Mouse (Mus musculus) fibroblast of lung, adult 2 months (primary cell): ENCODE results near the gene Olfr1410.

Source experiments
- DNase-seq: peaks from one replicate; pipeline ENCODE4 v3.0.0-alpha.2; 2011; ENCODE audit warnings: low read depth

Olfr1410 gene

DNA sequence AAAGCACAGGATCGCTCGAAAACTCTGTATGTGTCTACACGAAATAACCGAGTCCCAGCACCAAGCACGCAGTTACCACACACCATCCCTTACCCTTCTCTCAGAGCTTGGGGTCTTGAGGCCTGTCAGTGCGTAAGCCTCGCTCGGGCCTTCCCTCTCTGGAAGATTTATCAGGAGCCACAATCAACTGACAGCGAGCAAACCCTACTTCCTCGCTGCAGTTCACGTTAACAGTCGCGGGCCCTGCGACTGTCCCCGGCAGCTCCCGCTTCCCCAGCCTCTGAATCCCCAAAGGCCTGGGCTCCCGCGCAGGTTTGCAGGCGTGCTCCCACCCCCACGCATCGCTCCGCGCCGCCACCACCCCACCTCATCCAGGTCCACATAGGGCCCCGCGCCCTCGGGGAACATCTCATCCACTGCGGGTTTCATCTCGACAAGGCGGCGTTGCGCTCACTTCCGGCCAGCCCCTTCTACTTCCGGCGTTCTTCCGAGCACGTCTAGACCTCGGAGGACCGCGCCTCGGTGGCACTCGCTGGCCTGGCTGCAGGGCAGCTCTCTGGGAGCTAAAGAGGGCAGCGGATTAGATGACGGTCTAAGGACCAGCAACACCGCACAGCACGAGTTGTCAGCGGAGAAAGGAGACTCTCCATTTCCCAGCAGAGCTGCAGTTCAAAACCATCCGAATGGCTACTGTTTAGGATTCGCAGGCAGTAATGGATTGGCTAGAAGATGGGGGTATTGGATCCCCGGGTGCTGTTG, 36.1 kb downstream of the Olfr1410 start, which contains the start of gene Cops9:
TSS of gene Cops9 (minus strand) at position 472 of the 759 bp plus-strand sequence.
- peak; percentile 65 for DNase-seq

DNA sequence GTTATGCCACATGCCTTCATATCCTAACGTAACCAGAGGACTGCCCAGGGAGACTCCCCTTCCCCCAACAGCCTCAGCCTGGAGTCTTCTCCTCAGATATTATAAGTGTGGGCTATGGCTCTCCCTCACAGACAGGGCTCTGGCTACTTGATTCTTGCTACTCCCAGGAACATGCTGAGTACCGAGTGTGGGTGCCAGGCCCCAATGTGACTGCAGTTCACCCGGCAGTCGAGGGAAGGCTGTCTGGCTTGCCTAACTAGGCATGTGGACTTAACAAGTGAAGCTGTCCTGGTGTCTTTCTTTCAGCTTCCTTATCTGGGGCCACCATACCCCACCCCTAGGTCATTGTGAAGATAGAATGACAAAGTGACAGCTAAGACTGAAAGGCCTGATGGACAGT, 38.1 kb downstream of the Olfr1410 start:
- no peak for DNase-seq

DNA sequence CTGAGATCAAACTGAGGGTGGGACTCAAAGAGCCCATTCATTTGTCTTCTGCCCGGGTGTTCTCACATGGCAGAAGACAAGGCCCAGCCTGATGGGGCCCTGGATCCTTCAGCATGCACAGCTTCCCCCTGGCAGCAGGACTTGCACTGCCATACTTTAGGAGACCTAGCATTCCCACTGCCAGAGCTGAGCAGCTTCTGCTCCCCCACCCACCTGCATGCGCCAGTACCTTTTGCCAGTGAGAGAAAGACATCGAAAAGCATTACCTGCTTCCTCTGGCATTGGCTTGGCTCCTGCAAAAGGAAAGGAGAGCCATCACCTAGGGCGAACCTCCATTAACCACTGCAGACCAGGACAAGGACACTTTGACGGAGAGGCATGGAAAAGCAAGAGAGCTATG, 39.3 kb downstream of the Olfr1410 start:
- no peak for DNase-seq

DNA sequence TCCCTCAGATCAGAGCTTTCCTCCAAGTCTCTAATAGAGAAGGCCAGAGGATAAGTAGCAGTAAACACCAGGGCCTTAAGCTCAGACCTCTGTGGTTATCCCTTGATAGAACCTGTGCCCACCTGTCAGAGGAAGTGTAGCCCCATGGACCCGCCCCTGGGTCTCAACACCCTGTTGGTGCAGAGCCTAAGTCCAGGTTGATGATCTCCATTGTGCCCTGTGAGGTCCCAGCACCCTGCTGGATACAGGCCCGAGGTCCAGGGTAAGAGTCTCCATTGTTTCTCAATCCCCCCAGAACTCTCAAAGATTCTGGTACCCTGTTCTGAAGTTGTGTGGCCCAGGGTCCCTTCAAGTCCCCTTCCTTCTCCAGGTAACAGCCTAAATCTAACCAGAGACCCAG, 40.5 kb downstream of the Olfr1410 start:
- DNase-seq: no peak

DNA sequence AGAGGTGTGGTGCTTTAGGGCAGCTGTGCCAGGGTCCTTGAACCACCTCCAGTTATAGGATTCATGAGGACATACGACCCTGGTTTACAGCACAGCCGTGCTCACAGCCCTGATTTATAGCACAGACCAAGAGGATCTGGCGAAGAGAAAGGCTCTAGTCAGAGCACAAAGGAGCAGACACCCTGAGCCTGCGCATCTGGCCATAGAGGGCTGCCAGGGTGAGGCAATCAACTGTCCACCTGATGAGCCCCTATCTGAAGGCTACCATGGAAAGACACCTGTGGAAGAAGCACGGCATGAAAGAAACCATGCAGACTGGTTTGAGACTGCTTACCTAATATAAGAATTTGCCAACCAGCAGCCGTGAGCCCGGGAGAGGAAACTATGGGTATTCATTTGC, 41.0 kb downstream of the Olfr1410 start:
- DNase-seq: no peak

DNA sequence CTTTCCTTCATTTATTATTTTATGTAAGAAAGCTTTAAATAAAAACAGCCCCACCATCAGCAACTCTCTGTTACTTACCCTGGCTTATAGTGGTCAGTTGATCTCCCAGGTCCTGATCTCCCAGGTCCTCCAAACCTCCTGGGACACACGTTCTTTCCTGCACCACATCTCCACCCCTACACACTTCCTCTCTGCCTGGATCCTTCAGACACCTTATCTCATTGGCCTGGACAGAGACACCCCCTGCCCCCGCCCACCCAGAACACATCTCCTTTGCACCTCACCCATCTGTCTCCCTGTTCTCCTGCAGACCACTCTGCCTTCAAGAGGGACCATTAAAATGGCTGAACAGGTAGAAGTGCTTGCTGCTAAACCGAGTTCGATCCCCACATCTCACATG, 41.4 kb downstream of the Olfr1410 start:
- no peak for DNase-seq

DNA sequence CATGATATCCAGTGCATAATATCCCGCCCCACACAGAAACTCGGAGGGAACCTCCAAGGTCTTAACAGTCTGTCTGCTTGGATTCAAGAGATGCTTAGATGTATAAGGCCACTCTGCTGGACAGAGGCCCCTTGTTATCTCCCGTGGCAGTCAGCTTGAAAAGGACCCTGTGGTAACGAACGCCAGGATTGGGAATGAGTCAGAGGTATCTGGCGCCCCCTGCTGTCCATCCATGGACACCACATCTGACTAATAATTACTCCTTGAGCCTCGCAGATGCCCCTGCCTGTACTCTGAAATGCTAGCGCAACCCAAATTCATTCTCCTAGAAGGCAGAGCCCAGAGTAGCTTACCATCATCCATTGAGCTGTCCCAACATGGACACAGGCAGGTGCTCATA, 42.2 kb downstream of the Olfr1410 start:
- no peak for DNase-seq

DNA sequence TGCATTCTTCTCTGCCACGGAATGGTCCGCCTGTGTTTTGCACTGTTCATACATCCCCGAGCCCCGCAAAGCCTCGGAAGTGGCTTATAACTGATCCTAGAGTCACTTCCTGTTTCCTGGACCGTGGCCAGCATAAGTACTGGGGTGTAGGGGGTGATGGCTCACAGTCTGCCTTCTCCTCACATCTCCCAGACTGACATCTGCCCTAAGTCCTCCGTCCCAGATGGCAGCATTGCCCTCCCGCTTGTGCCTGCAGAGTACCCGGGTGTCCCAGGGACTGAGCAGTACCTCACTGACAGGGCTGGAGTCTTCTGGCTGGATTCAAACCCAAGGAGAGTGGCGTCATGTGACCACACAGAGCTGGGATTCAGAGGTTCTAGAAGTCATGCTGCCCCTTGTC, 42.6 kb downstream of the Olfr1410 start:
- no peak for DNase-seq

DNA sequence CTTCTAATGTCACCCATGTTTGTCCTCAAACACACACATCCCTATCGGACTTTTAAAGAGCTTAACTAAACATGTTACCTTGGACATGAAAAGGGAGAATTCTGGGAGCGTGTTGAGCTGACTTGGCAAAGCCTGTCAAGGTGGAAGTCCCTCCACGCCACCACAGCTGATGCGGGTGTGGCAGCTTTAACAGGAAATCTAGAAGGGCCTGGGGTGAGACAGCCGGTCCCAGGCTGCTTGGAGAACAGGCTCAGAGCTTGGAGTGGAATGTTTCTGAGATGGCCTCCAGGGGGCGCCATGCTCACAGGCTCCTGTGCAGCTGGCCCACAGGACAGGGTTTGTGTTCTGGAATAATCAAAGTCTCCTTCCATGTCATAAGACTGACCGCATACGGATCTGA, 43.1 kb downstream of the Olfr1410 start, which contains the start of gene Otos:
TSS of gene Otos (minus strand) at position 169 of the 400 bp plus-strand sequence.
- DNase-seq: no peak

DNA sequence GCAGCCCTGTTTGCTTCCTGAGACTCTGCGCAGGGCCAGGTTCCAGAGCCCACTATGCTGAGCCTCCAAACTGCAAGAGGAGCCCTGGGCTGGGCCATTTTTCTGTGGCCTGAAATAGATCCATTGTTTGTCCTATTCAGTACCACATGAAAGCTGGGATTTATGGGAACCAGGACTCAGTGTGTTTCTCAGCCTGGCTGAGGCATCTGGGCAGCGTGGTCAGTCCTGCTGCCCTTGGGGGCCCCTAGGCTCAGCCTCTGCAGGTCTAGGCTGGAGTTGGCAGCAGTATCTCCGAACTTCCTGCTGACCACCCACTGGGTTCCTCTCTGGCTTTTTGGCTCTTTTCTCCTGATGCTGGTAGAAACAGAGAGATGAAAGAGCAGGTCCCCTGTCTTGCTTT, 45.9 kb downstream of the Olfr1410 start:
- peak; percentile 70 for DNase-seq

DNA sequence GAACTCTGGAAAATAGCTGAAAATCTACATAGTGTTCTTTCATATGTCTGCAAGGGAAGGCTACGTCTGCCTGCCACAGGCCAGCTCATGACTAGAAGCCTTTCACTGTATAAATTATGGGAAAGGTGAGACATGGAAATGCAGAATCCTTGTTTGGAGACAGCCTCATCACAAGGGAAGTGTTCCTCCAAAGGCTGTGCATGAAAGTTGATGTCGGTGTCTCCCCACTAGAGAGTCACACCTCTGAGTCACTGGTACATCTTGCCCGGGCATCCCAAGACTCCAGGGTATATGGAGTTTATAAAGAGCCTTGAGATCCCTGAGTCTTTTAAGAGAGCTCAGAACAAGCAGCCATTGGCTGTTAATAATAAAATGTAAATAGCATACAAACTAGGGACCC, 47.6 kb downstream of the Olfr1410 start:
- DNase-seq: no peak

DNA sequence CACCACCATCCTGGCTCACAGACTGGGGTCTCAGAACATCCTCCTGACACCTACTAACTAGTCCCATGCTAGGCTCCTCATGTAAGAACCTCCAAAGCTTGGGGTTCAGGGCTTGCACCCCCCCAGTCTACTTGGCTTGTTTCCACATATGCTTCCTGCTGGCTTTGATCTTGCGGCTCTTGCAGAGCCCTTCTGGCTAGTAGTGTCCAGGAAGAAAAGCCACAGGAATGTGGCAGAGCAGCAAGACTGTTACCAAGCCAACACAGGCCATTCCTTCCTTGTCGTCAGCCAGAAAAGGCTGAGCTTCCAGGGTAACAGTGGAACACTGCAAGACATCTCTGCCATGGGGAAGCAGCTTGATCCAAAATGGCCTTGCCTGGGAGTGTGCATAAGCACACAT, 49.1 kb downstream of the Olfr1410 start:
- no peak for DNase-seq

DNA sequence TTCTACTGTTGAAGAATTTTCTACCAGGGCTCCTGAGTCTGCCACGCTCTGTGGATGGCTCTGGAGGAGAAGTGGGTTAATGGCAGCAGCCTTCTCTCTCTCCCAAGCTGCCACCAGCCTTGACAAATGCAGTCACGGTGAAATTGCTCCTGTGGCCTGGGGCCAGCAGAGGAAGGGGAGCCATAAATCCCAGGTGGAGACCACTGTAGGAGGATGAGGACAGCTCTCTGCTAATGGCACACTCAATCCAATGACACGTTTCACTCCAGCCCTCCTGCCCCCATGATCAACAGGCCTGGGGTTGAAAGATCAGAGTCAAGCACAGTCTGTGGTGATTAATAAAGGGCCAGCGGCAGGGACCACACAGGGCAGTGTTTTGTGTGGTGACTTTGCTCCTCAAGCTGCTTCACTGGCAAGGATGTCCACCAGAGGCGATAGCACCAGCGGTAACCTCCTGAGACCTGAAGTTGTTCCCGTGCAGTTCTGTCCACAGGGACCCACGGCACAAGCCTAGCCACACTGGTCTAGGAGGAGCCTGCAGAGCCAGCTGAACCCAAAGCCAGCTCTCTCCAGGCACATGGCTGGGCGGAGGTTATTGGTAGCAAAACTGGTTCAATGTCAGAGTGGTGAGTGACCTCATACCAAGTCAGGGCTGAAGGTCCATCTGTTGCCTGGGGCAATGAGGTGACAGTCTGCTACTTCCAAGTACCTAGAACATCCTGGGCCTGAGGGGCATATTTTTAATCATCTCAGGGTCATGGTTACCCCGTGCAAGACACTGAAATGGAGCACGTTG, 51.6 kb downstream of the Olfr1410 start:
- DNase-seq: no peak

DNA sequence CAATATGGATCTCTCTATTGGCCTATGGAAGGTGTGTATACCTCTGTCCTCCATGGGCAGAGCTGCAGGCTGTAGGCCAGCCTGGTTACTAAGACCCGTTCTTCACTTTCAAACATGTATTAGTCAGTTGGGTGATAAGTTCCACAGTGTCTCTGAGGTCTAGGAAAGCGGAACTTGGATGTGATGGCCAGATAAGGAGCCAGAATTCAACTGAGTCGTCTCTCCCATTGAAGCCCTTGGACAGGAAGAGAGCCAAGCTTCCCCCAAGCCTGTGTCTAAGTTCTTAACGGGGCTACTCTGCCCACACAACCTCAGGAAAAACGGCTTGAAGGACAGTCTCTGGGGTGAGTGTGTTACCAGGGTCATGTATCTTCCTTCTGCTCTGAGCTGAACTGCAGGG, 53.8 kb downstream of the Olfr1410 start:
- DNase-seq: no peak
